Mouse (Mus musculus): ENCODE results near the gene Gm49450.
"Not testable (repeated sequence)": the region's sequence is repeated elsewhere in the genome, so short reads cannot be mapped to it uniquely, and the experiment has no call there.

The Gm49450 gene

GRCm38 (mm10) chr15:98923031-98923537 is 30.3 kb downstream of the Gm49450 start:
- DNase-seq = no peak

DNA sequence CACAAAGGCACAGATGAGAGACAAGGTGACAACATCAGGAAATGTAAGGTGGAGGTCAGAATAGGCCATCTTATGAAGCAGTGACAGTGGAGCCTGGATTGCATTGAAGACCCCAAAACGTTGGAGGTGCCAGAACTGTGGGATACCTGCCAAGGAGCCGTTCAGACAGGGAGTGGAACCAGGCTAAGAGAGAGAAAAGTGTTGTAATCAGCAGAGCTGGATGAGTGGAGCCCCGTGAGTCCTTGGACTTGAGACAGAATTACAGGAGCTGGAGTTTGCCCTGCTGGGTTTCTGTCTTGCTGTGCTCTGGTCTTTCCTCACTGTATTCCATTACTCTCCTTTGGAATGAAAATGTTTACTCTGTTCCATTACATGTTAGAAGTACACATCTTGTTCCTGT is 30.8 kb downstream of the Gm49450 start:
- DNase-seq = no peak

DNA sequence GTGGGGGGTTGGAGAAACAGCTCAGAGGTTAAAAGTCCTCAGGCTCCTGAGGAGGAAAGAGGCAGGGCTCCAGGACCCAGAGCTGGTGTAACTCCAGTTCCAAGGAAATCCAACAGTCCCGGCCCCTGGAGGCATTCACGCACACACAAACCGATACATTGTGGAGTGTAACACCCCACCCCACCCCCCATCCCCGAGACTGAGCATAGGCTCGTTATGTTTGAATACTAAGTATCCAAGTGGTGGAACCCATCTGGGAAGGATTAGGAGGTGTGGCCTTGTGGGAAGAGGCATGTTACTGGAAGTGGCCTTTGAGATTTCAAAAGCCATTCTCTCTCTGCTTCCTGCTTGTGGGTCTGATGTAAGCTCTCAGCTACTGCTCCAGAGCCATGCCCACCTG is 31.8 kb downstream of the Gm49450 start:
- no peak for DNase-seq

DNA sequence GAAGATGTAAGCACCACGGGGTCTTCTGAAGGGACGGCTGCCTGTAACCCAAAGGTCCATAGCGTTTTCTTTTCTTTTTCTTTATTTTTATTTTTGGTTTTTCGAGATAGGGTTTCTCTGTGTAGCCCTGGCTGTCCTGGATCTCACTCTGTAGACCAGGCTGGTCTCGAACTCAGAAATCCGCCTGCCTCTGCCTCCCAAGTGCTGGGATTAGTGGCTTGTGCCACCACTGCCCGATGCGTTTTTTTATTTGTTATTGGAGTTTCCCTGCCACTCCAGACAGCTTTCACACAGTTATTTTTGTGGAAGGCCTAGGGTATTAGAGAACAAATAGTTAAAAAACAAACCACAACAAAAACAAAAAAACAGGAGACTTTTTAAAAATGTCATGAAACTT is 34.9 kb downstream of the Gm49450 start:
- not testable (repeated sequence) for DNase-seq

- peak; percentile 97 to 98 for DNase-seq
Observed at GRCm38 (mm10) chr15:98917538-98918498, 35.5 kb downstream of the Gm49450 start, which contains the start of gene Lmbr1l. Gene Lmbr1l, minus strand, starts transcription at chr15:98918231.

DNA sequence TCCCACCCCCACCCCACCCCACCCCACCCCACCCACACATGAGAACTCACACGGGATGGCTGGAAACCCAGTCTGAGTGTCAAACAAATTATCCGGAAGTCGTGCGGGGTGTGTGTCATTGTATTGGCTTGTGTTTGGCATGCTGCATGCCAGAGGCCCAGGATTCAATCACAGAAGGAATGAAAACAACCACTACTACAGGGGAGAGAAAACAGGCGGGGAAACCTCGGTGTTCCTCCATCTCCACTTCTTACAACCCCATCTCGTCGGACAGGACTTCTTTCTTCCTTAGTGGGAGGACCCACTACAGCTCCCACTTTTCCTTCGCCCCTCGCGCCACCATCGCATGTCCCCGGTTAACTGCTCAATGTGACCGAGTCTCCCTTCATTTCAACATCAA is 36.3 kb downstream of the Gm49450 start:
- DNase-seq = no peak

DNA sequence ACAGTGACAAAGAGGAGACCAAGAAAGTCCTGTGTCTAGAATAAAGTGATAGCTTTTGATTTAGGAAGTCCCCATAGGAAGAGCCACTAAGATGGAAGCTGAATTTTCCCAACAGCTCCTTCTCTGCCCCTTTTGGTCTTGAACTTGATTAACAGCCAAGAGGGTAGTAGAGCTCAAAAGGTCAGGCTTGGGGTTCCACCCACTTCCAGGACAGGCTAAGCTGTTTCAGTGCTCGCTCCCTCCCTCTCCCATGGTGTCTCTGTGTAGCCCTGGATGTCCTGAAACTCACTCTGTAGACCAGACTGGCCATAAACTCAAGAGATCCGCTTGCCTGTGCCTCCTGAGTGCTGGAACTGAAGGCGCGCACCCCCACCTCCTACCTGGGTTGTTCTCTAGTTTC is 37.3 kb downstream of the Gm49450 start:
- DNase-seq = no peak

GRCm38 (mm10) chr15:98914903-98915302 is 38.4 kb downstream of the Gm49450 start:
- DNase-seq = no peak

DNA sequence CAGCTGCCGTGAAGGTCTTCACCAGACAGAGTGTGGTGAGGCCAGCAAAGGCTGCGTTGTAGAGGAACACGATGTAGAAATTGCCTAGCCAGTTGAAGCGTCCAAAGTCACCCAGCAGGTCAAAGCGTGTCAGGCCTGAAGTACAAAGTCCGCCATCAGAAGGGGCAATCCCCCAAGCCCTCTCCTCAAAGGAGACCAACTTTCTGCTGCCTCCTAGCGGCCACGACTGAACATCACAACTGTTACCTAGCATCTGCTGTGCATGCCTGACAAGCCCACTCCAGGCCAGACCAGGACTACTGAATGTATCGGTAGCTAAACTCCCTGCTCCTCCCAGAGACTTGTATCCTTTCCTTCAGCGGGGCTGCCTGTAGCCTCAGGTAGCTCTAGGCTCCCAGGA is 48.7 kb downstream of the Gm49450 start:
- DNase-seq = peak; percentile 56 to 59

GRCm38 (mm10) chr15:98902600-98902999 is 50.8 kb downstream of the Gm49450 start:
- no peak for DNase-seq

DNA sequence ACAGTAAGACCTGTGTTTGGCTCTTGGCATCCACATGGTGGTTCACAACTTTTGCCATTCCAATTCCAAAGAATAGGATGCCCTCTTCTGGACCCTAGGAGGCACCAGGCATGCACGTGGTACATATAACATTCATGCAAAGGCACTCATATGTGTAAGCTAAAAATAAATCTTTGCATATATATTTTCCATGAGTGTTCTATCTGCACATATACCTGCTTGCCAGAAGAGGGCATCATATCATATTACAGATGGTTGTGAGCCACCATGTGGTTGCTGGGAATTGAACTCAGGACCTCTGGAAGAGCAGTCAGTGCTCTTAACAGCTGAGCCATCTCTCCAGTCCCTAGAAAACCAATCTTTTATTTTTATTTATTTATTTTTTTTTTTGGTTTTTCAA is 51.8 kb downstream of the Gm49450 start:
- no peak for DNase-seq

GRCm38 (mm10) chr15:98897928-98898800 is 55.2 kb downstream of the Gm49450 start, which contains the start of gene Dhh:
Gene Dhh, minus strand, starts transcription at chr15:98898540.
- DNase-seq = peak; percentile 9 to 29

GRCm38 (mm10) chr15:98897495-98897894 is 55.9 kb downstream of the Gm49450 start:
- no peak for DNase-seq

DNA sequence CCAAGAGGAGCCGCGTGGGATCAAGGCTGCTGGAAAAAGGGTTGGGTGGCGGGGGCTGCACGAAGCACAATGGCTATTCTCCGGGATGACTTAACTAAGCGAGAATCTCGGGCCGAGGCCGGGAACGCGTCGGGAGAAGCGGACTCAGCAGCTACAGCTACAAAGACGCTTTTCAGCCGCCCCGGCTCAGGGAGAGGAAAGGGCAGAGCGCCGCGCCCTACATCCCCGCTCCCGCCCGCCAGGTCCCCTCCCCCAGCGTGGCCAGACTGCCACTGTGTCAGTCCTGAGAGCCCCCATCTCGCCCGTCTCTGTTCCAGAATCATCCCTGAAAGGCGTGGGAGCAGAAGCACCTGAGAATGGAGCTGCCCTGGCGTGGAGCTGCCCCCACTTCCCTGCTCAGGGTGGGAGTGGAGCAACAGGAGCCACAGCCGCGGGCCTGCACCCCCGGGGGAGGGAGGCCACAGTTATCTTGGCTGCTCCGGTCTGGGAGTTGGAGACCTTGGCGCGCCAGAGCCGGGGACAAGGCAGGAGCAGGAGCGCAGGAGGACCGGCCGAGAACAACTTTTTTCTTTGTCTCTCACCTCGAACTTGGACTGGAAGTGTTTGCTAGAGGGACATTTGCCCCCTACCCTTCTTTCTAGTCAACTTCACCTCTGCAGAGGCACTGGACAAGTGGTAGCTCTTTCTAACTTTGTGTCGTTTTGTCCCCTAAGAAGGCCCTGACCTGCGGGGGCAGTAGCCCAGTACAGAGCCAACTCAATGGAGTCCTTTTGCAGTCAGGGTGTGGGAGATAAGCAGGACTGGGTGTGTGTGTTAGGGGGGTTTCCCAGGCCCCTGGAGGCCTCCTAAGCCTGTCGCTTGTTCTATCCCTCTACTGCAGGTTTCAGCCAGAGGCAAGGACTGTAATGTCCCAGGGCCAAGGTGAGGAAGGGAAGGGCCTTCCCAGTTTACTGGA is 57.4 kb downstream of the Gm49450 start:
- peak; percentile 10 to 20 for DNase-seq

GRCm38 (mm10) chr15:98894746-98895634 is 58.4 kb downstream of the Gm49450 start:
- DNase-seq = peak; percentile 21 to 31

GRCm38 (mm10) chr15:98893940-98894745 is 59.2 kb downstream of the Gm49450 start, which contains the start of gene Rhebl1:
Gene Rhebl1, minus strand, starts transcription at chr15:98894540.
- peak; percentile 38 to 46 for DNase-seq

DNA sequence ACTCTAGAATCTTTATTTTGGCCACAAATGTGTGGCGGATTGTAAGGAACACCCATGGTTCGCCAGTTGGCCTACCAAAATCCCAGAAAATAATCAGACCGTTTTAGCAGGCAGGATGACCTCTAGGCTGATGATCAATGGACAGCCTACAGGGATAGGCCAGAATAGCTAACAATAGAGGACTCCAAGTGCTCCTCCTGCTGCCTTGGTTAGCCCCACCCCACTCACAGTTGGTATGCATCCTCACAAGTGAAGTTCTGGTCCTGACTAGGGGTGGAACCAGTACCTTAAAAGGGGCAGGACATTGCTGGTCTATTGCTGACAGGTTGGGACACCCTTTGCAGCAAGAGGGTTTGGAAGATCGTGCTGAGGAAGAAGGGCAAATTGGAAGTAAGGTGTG is 60.3 kb downstream of the Gm49450 start:
- DNase-seq = no peak

- peak; percentile 50 to 59 for DNase-seq
Observed at GRCm38 (mm10) chr15:98891907-98892606, 61.3 kb downstream of the Gm49450 start.

- DNase-seq = no peak
Observed at GRCm38 (mm10) chr15:98891198-98891742, 62.1 kb downstream of the Gm49450 start.
